Mouse (Mus musculus): ENCODE data around the gene Gcm1. TPM values are rescaled to one million over a fixed set of nuclear protein-coding genes. Genes with fewer than 3 reads are reported as not detected.

Gcm1 gene
- polyA plus RNA-seq, 1 experiment from 2014 or later = not detected

GRCm38 (mm10) chr9:78084341-78084740, 32.6 kb downstream of the Gcm1 start:
- WGBS = 90% methylated on average over 4 of the region's 4 CpGs
- no peak overlapping the region for H3K27ac ChIP-seq (ENCODE audit: low read depth, low read length)
- H3K4me3 ChIP-seq (ENCODE audit: low read depth, low read length) = no peak overlapping the region
- DNase-seq (ENCODE audit: low spot score) (no peak), ATAC-seq (replicated peaks; ENCODE audit: low FRiP score) (no peak)
- no peak overlapping the region for H3K4me2 ChIP-seq (ENCODE audit: low read depth, low read length, severe bottlenecking)
- H3K27me3 ChIP-seq (ENCODE audit: control insufficient read depth, insufficient read depth, low read length) = no peaks in the 10 kb centered on the region
- H3K9me3 ChIP-seq (ENCODE audit: control insufficient read depth, low read length) = no peaks in the 10 kb centered on the region
- H3K9ac ChIP-seq (ENCODE audit: low read length) = no peak overlapping the region
- H3K36me3 ChIP-seq (ENCODE audit: control insufficient read depth, insufficient read depth, low read length) = no peaks in the 10 kb centered on the region
- H3K4me1 ChIP-seq (replicated peaks; ENCODE audit: control insufficient read depth, insufficient read depth, low read length) = no peaks in the 10 kb centered on the region

DNA sequence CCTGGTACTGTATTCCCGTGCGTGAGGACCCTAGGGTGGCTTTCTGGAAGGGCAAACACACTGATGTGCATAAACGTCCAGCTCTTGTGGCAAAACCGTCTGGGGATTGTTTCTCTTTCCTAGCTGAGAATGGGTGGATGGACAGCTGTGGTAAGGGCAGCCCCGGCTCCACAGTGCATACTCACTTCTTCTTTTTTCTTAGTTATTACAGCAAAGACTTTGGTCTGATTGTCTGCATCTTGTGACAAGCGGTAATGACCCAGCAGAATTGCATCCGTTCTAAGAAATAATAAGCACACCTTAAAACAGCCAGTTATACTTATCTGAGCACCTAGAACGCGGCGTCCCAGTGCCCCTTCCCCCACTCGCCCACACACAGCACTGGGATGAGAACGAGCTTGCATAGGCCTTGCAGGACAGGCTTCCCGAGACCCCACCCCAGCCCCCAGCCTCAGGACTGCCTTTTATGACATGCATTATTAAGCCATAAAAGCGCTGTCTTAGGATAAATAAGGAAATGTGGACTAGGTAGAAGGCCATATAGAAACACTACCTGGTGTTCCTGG, 34.1 kb downstream of the Gcm1 start:
- H3K27ac ChIP-seq (ENCODE audit: low read depth, low read length) = no peak overlapping the region
- no peak for ATAC-seq (replicated peaks; ENCODE audit: low FRiP score)
- 86% methylated on average over 14 of the region's 14 CpGs for WGBS
- no peak overlapping the region for H3K4me2 ChIP-seq (ENCODE audit: low read depth, low read length, severe bottlenecking)
- no peaks in the 10 kb centered on the region for H3K4me1 ChIP-seq (replicated peaks; ENCODE audit: control insufficient read depth, insufficient read depth, low read length)
- H3K36me3 ChIP-seq (ENCODE audit: control insufficient read depth, insufficient read depth, low read length) = no peaks in the 10 kb centered on the region
- H3K27me3 ChIP-seq (ENCODE audit: control insufficient read depth, insufficient read depth, low read length) = no peaks in the 10 kb centered on the region
- no peak overlapping the region for H3K9ac ChIP-seq (ENCODE audit: low read length)
- H3K9me3 ChIP-seq (ENCODE audit: control insufficient read depth, low read length) = no peaks in the 10 kb centered on the region
- DNase-seq (ENCODE audit: low spot score) = no peak
- H3K4me3 ChIP-seq (ENCODE audit: low read depth, low read length) = no peak overlapping the region

DNA sequence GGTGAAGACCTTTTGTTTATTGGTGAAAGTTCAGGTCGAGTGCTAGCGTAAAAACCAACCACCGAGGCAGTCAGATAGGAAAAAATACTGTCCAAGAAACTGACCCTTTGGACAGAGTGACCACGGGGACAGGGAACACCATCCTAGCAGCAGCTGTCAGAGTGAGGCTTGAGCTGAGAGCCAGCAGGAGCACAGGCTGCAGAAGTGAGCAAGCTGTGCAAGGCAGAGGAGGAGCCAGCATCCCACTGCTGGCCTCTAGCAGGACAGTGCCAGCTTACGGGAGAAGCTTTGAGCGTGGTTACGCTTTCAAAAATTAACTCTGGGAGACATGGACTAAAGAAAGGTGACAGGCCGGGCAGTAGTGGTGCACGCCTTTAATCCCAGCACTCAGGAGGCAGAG, 36.0 kb downstream of the Gcm1 start:
- DNase-seq (ENCODE audit: low spot score) = no peak
- H3K27ac ChIP-seq (ENCODE audit: low read depth, low read length) = no peak overlapping the region
- no peaks in the 10 kb centered on the region for H3K9me3 ChIP-seq (ENCODE audit: control insufficient read depth, low read length)
- no peak overlapping the region for H3K4me2 ChIP-seq (ENCODE audit: low read depth, low read length, severe bottlenecking)
- no peaks in the 10 kb centered on the region for H3K4me1 ChIP-seq (replicated peaks; ENCODE audit: control insufficient read depth, insufficient read depth, low read length)
- WGBS = 92% methylated on average over 9 of the region's 9 CpGs
- H3K36me3 ChIP-seq (ENCODE audit: control insufficient read depth, insufficient read depth, low read length) = no peaks in the 10 kb centered on the region
- no peak overlapping the region for H3K4me3 ChIP-seq (ENCODE audit: low read depth, low read length)
- no peak for ATAC-seq (replicated peaks; ENCODE audit: low FRiP score)
- no peaks in the 10 kb centered on the region for H3K27me3 ChIP-seq (ENCODE audit: control insufficient read depth, insufficient read depth, low read length)
- H3K9ac ChIP-seq (ENCODE audit: low read length) = no peak overlapping the region

DNA sequence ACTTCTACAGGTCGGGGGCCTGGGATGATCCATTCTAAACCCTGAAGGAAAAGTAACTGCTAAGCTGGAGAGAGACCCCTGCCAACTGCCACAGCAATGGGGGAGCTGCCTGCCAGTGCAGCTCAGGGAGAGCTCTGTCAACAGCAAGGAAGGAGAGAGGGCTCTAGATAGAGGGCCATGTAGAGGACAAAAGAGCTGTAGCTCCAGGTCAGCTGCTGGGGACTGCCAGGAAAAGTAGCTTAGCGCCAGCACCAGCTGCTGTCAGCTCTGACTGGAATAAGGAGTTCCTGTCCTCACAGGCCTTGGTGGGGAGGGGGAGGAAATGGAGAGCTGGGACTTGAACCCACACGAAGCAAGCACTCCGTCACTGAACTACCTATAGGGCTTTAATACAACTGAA, 36.8 kb downstream of the Gcm1 start:
- Histone ChIP-seq H3K9ac (ENCODE audit: low read length) (no peak overlapping the region), H3K4me2 (ENCODE audit: low read depth, low read length, severe bottlenecking) (no peak overlapping the region), H3K9me3 (ENCODE audit: control insufficient read depth, low read length) (no peaks in the 10 kb centered on the region), H3K36me3 (ENCODE audit: control insufficient read depth, insufficient read depth, low read length) (no peaks in the 10 kb centered on the region), H3K27ac (ENCODE audit: low read depth, low read length) (no peak overlapping the region), H3K27me3 (ENCODE audit: control insufficient read depth, insufficient read depth, low read length) (no peaks in the 10 kb centered on the region), H3K4me1 (replicated peaks; ENCODE audit: control insufficient read depth, insufficient read depth, low read length) (no peaks in the 10 kb centered on the region), H3K4me3 (ENCODE audit: low read depth, low read length) (no peak overlapping the region)
- no peak for ATAC-seq (replicated peaks; ENCODE audit: low FRiP score)
- WGBS = 77% methylated on average over 4 of the region's 4 CpGs
- no peak for DNase-seq (ENCODE audit: low spot score)

GRCm38 (mm10) chr9:78088971-78089370, 37.2 kb downstream of the Gcm1 start:
- Histone ChIP-seq H3K27ac (ENCODE audit: low read depth, low read length) (no peak overlapping the region), H3K4me1 (replicated peaks; ENCODE audit: control insufficient read depth, insufficient read depth, low read length) (no peaks in the 10 kb centered on the region), H3K36me3 (ENCODE audit: control insufficient read depth, insufficient read depth, low read length) (no peaks in the 10 kb centered on the region), H3K9ac (ENCODE audit: low read length) (no peak overlapping the region), H3K4me3 (ENCODE audit: low read depth, low read length) (no peak overlapping the region), H3K27me3 (ENCODE audit: control insufficient read depth, insufficient read depth, low read length) (no peaks in the 10 kb centered on the region), H3K4me2 (ENCODE audit: low read depth, low read length, severe bottlenecking) (no peak overlapping the region), H3K9me3 (ENCODE audit: control insufficient read depth, low read length) (no peaks in the 10 kb centered on the region)
- DNase-seq (ENCODE audit: low spot score) (no peak), ATAC-seq (replicated peaks; ENCODE audit: low FRiP score) (no peak)
- 88% methylated on average over 7 of the region's 7 CpGs for WGBS

DNA sequence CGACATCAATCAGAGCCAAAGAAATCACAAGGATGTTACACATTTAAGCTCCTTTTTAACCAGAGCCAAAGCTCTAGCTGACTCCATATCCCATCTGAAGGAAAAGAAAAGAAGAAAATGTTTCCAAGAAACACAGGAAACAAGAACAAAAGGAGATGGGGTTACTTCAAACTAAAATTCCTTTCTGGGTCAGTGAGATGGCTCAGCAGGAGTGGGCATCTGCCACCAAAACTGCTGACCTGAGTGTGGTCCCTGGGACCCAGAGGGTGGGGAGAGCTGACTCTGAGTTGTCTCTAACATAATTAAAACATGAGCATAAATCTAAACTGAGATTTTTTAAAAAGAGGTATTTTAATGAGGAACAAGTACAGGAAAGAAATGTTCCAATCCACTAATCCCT, 38.2 kb downstream of the Gcm1 start:
- DNase-seq (ENCODE audit: low spot score) (no peak), ATAC-seq (replicated peaks; ENCODE audit: low FRiP score) (no peak)
- no peak overlapping the region for H3K27ac ChIP-seq (ENCODE audit: low read depth, low read length)
- H3K9ac ChIP-seq (ENCODE audit: low read length) = no peak overlapping the region
- H3K4me3 ChIP-seq (ENCODE audit: low read depth, low read length) = no peak overlapping the region
- WGBS = 82% methylated on average over 1 of the region's 1 CpGs
- H3K27me3 ChIP-seq (ENCODE audit: control insufficient read depth, insufficient read depth, low read length) = no peaks in the 10 kb centered on the region
- no peak overlapping the region for H3K4me2 ChIP-seq (ENCODE audit: low read depth, low read length, severe bottlenecking)
- no peaks in the 10 kb centered on the region for H3K4me1 ChIP-seq (replicated peaks; ENCODE audit: control insufficient read depth, insufficient read depth, low read length)
- H3K9me3 ChIP-seq (ENCODE audit: control insufficient read depth, low read length) = no peaks in the 10 kb centered on the region
- no peaks in the 10 kb centered on the region for H3K36me3 ChIP-seq (ENCODE audit: control insufficient read depth, insufficient read depth, low read length)

DNA sequence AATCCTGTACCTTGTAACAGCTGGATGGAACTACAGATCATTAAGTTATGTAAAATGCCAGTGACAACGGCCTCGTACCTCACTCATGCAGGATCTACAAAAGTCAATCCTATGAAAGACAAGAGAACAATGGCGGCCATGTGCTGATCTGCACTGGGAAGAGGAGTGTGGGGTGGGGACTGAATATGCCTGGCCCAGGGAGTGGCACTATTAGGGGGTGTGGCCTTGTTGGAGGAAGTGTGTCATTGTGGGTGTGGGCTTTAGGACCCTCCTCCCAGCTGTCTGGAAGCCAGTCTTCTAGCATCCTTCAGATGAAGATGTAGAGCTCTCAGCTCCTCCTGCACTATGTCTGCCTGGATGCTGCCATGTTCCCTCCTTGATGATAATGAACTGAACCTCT, 38.9 kb downstream of the Gcm1 start:
- Histone ChIP-seq H3K27me3 (ENCODE audit: control insufficient read depth, insufficient read depth, low read length) (no peaks in the 10 kb centered on the region), H3K4me3 (ENCODE audit: low read depth, low read length) (no peak overlapping the region), H3K9ac (ENCODE audit: low read length) (no peak overlapping the region), H3K9me3 (ENCODE audit: control insufficient read depth, low read length) (no peaks in the 10 kb centered on the region), H3K4me2 (ENCODE audit: low read depth, low read length, severe bottlenecking) (no peak overlapping the region), H3K36me3 (ENCODE audit: control insufficient read depth, insufficient read depth, low read length) (no peaks in the 10 kb centered on the region; the same call in 1 of the 2 replicates), H3K27ac (ENCODE audit: low read depth, low read length) (no peak overlapping the region), H3K4me1 (replicated peaks; ENCODE audit: control insufficient read depth, insufficient read depth, low read length) (no peaks in the 10 kb centered on the region)
- ATAC-seq (replicated peaks; ENCODE audit: low FRiP score) (no peak), DNase-seq (ENCODE audit: low spot score) (no peak)
- 89% methylated on average over 3 of the region's 3 CpGs for WGBS

- no peak overlapping the region for H3K9ac ChIP-seq (ENCODE audit: low read length)
- no peak overlapping the region for H3K4me2 ChIP-seq (ENCODE audit: low read depth, low read length, severe bottlenecking)
- H3K9me3 ChIP-seq (ENCODE audit: control insufficient read depth, low read length) = no peaks in the 10 kb centered on the region; the same call in 1 of the 2 replicates
- ATAC-seq (replicated peaks; ENCODE audit: low FRiP score) = no peak
- H3K4me3 ChIP-seq (ENCODE audit: low read depth, low read length) = no peak overlapping the region
- H3K36me3 ChIP-seq (ENCODE audit: control insufficient read depth, insufficient read depth, low read length) = no peaks in the 10 kb centered on the region; the same call in 1 of the 2 replicates
- H3K27ac ChIP-seq (ENCODE audit: low read depth, low read length) = no peak overlapping the region
- WGBS = 95% methylated on average over 12 of the region's 12 CpGs
- no peaks in the 10 kb centered on the region for H3K27me3 ChIP-seq (ENCODE audit: control insufficient read depth, insufficient read depth, low read length)
- no peaks in the 10 kb centered on the region for H3K4me1 ChIP-seq (replicated peaks; ENCODE audit: control insufficient read depth, insufficient read depth, low read length)
- no peak for DNase-seq (ENCODE audit: low spot score)
Observed at GRCm38 (mm10) chr9:78095686-78096085, 44.0 kb downstream of the Gcm1 start.

- no peak for DNase-seq (ENCODE audit: low spot score)
- Histone ChIP-seq H3K9me3 (ENCODE audit: control insufficient read depth, low read length) (no peaks in the 10 kb centered on the region; the same call in 1 of the 2 replicates), H3K27ac (ENCODE audit: low read depth, low read length) (no peak overlapping the region), H3K4me2 (ENCODE audit: low read depth, low read length, severe bottlenecking) (no peak overlapping the region), H3K4me1 (replicated peaks; ENCODE audit: control insufficient read depth, insufficient read depth, low read length) (no peaks in the 10 kb centered on the region), H3K9ac (ENCODE audit: low read length) (no peak overlapping the region), H3K36me3 (ENCODE audit: control insufficient read depth, insufficient read depth, low read length) (no peaks in the 10 kb centered on the region; the same call in 1 of the 2 replicates), H3K4me3 (ENCODE audit: low read depth, low read length) (no peak overlapping the region), H3K27me3 (ENCODE audit: control insufficient read depth, insufficient read depth, low read length) (no peaks in the 10 kb centered on the region)
- ATAC-seq (replicated peaks; ENCODE audit: low FRiP score) = no peak
- WGBS = 94% methylated on average over 6 of the region's 6 CpGs
Observed at GRCm38 (mm10) chr9:78096376-78096775, 44.7 kb downstream of the Gcm1 start.

Measured in forebrain, embryonic 11.5 days (tissue).